Mouse (Mus musculus) intestine, embryonic 15.5 days (tissue): ENCODE data around the gene Metap1. TPM values are rescaled to one million over a fixed set of nuclear protein-coding genes. Genes with fewer than 3 reads are reported as not detected.

Experiments used
- ATAC-seq: fragments of 200-750 bp; cut with Nextera tagmentation; 2 replicates; pipeline ENCODE4 v1.8.0; 2017; ENCODE audit warnings: moderate TSS enrichment, moderate library complexity
- H3K27ac ChIP-seq: fragments of 300-500 bp; sonication (generic); 2 replicates; pipeline ENCODE4 v1.5.1; 2015; ENCODE audit warnings: mild to moderate bottlenecking, inconsistent platforms
- H3K27me3 ChIP-seq: fragments of 300-500 bp; sonication (generic); replicated peaks from 2 replicates; pipeline ENCODE4 v1.6.1; 2015; ENCODE audit warnings: inconsistent platforms
- H3K36me3 ChIP-seq: fragments of 300-500 bp; sonication (generic); 2 replicates; pipeline ENCODE4 v1.6.1; 2015; ENCODE audit warnings: inconsistent platforms
- H3K4me1 ChIP-seq: fragments of 300-500 bp; sonication (generic); replicated peaks from 2 replicates; pipeline ENCODE4 v1.6.1; 2015; ENCODE audit warnings: inconsistent platforms
- H3K4me2 ChIP-seq: fragments of 300-500 bp; sonication (generic); replicated peaks from 2 replicates; pipeline ENCODE4 v1.6.1; 2015; ENCODE audit warnings: mild to moderate bottlenecking, inconsistent platforms
- H3K4me3 ChIP-seq: fragments of 300-500 bp; sonication (generic); replicated peaks from 2 replicates; pipeline ENCODE4 v1.5.1; 2015; ENCODE audit warnings: inconsistent platforms
- H3K9ac ChIP-seq: fragments of 300-500 bp; sonication (generic); 2 replicates; pipeline ENCODE4 v1.6.1; 2015; ENCODE audit warnings: inconsistent platforms
- H3K9me3 ChIP-seq: fragments of 300-500 bp; sonication (generic); 2 replicates; pipeline ENCODE4 v1.6.1; 2016; ENCODE audit warnings: inconsistent platforms
- WGBS: fragments of 180-500 bp; shearing (Covaris S2); methylation state at CpG from one replicate; pipeline ENCODE4 v1.1.7; 2015; 5-methylcytosine and 5-hydroxymethylcytosine counted together
- polyA plus RNA-seq: library from polyadenylated mRNA; unstranded; fragments of >200 nt; fragmentation: Nextera tagmentation; extraction: Ambion mirVana; gene quantifications from 2 replicates; pipeline ENCODE4 v1.2.1, GENCODE M21; 2015

Metap1 gene
- polyA plus RNA-seq: 48.0 and 48.4 TPM in 2 replicates

DNA sequence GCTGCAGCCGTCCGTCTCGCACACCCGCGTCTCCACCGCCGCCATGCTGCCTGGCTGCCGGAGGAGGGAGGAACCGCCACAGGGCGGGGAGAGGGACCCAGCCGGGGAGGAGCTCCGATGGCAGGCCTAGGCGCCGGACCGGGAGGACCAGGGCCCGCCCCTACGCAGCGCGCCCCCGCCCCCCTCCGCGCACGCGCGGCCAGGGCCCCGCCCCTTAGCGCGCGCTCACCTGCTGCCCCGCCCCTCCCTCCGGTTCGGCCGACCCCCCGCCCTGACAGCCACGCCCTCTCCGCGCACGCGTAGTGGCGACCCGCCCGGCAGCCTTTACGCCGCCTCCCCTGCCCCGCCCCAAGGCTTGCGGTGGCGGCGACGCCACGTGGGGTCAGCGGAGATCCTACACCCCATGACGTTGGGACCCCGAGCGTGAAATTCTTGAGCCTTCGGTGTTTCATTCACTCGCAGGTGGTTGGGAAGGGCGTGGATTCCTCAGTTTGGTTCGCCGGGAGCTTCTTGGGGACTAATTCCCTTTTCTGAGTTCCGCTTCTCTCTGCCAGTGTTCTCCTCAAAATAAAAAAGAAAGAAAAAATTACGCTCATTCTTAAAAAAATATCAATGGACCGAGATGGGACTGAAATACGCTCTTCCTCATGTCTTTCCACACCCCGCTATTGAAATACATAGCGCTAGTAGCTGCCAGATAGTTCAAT lies at the start of gene Metap1:
Gene Metap1, minus strand, starts transcription at position 189 of the 707 bp plus-strand sequence.
- Histone ChIP-seq H3K9me3 (no peaks in the 10 kb centered on the region), H3K27me3 (no peaks in the 10 kb centered on the region), H3K27ac (peak within 1 kb of the TSS; percentile 81), H3K4me3 (peak within 1 kb of the TSS; percentile 84), H3K9ac (peak within 1 kb of the TSS; percentile 84), H3K36me3 (no peaks in the 10 kb centered on the region), H3K4me1 (peaks cover 4% of the 10 kb centered on the region; the same call in 1 of the 2 replicates), H3K4me2 (peak within 1 kb of the TSS; percentile 60)
- peak; percentile 99 for ATAC-seq
- 0% methylated on average over 52 of the region's 65 CpGs for WGBS

GRCm38 (mm10) chr3:138536031-138536430 lies 46.7 kb upstream of the Metap1 start:
- ATAC-seq: no peak
- Histone ChIP-seq H3K27me3 (no peaks in the 10 kb centered on the region), H3K4me3 (no peak overlapping the region), H3K36me3 (no peaks in the 10 kb centered on the region), H3K9ac (no peak overlapping the region), H3K27ac (no peak overlapping the region), H3K9me3 (no peaks in the 10 kb centered on the region), H3K4me1 (0 out of 2 replicates have a peak, but pooled peaks cover 3% of the 10 kb centered on the region), H3K4me2 (no peak overlapping the region)
- 87% methylated on average over 2 of the region's 2 CpGs for WGBS

GRCm38 (mm10) chr3:138532764-138533163 lies 43.4 kb upstream of the Metap1 start:
- Histone ChIP-seq H3K27ac (no peak overlapping the region), H3K36me3 (no peaks in the 10 kb centered on the region), H3K4me2 (no peak overlapping the region), H3K4me1 (peaks cover 17% of the 10 kb centered on the region), H3K27me3 (no peaks in the 10 kb centered on the region), H3K4me3 (no peak overlapping the region), H3K9ac (no peak overlapping the region), H3K9me3 (no peaks in the 10 kb centered on the region)
- no peak for ATAC-seq
- 39% methylated on average over 2 of the region's 2 CpGs for WGBS

- H3K4me1 ChIP-seq: peaks cover 17% of the 10 kb centered on the region
These were observed 42.3 kb upstream of the Metap1 start for GRCm38 (mm10) chr3:138531479-138532181.

GRCm38 (mm10) chr3:138530578-138531478 lies 41.5 kb upstream of the Metap1 start:
- no peak for ATAC-seq
- Histone ChIP-seq H3K27me3 (no peaks in the 10 kb centered on the region), H3K4me2 (no peak overlapping the region), H3K4me1 (peaks cover 17% of the 10 kb centered on the region), H3K9me3 (no peaks in the 10 kb centered on the region), H3K4me3 (no peak overlapping the region), H3K27ac (no peak overlapping the region), H3K36me3 (no peaks in the 10 kb centered on the region), H3K9ac (no peak overlapping the region)
- WGBS: 56% methylated on average over 8 of the region's 8 CpGs

More at GRCm38 (mm10) chr3:138531479-138532181, 42.3 kb upstream of the Metap1 start:
- no peaks in the 10 kb centered on the region for H3K36me3 ChIP-seq
- no peak overlapping the region for H3K4me2 ChIP-seq
- no peak overlapping the region for H3K9ac ChIP-seq
- no peaks in the 10 kb centered on the region for H3K9me3 ChIP-seq
- H3K4me3 ChIP-seq: no peak overlapping the region
- H3K27ac ChIP-seq: no peak overlapping the region
- no peak for ATAC-seq
- H3K27me3 ChIP-seq: no peaks in the 10 kb centered on the region
- 33% methylated on average over 12 of the region's 12 CpGs for WGBS

DNA sequence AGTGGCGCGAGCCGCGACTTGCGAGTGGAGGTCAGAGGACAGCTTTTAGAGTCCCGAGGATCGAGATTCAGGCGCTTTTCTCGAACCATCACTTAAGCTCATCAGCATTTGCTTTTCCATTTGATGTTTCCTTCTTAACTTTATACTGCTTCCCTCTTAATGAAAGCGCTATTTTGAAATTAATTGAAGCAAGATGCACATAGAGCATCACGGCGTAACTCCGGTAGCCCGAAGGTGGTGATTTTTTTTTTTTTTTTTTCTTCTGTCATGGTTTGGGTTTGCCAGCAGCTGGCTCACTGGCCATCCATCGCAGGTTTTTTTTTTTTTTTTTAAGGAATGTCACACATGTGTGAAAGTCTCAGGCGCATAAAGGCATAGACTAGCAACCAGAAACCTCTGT lies 39.0 kb upstream of the Metap1 start:
- WGBS: 2% methylated on average over 16 of the region's 16 CpGs
- no peak for ATAC-seq
- H3K4me1 ChIP-seq: peaks cover 17% of the 10 kb centered on the region

DNA sequence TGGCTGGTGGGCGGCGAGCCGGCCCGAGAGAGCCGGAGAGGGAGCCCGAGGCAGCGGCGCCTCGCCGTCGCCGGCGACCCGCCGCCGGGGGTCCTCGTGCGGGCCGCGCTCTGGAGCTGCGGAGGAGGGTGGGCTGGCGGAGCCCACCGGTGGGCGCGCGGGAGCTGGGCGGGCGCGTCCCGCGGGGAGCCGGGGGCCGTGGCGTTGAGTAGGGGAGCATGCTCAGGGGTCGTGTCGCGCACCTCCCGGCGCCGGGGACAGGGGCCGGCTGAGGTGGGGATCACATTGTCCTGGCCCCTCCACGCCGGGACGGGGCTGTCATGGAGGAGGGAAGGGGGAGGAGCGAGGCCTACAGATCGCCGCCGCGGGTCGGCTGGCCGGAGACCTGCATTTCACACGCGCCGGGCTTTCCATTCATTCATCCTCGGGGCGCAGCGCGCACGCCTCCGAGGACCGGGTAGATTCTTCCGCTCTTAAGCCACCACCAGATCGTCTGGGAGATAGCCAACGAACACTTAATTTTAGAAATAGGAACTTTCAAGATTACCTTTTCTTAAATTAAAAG lies 38.4 kb upstream of the Metap1 start:
- peak overlapping the region; percentile 97 for H3K9ac ChIP-seq
- peak overlapping the region; percentile 100 for H3K4me3 ChIP-seq
- H3K36me3 ChIP-seq: no peaks in the 10 kb centered on the region
- ATAC-seq: peak; percentile 52
- H3K27ac ChIP-seq: peak overlapping the region; percentile 91
- H3K4me2 ChIP-seq: peak overlapping the region; percentile 72
- H3K27me3 ChIP-seq: no peaks in the 10 kb centered on the region
- no peaks in the 10 kb centered on the region for H3K9me3 ChIP-seq
- H3K4me1 ChIP-seq: peaks cover 17% of the 10 kb centered on the region
- WGBS: under 1% methylated on average over 44 of the region's 64 CpGs

More for the DNA sequence above, 39.0 kb upstream of the Metap1 start:
- H3K36me3 ChIP-seq: no peaks in the 10 kb centered on the region
- H3K9me3 ChIP-seq: no peaks in the 10 kb centered on the region
- peak overlapping the region; percentile 97 for H3K9ac ChIP-seq
- peak overlapping the region; percentile 72 for H3K4me2 ChIP-seq
- peak overlapping the region; percentile 100 for H3K4me3 ChIP-seq
- no peak overlapping the region for H3K27ac ChIP-seq
- no peaks in the 10 kb centered on the region for H3K27me3 ChIP-seq

DNA sequence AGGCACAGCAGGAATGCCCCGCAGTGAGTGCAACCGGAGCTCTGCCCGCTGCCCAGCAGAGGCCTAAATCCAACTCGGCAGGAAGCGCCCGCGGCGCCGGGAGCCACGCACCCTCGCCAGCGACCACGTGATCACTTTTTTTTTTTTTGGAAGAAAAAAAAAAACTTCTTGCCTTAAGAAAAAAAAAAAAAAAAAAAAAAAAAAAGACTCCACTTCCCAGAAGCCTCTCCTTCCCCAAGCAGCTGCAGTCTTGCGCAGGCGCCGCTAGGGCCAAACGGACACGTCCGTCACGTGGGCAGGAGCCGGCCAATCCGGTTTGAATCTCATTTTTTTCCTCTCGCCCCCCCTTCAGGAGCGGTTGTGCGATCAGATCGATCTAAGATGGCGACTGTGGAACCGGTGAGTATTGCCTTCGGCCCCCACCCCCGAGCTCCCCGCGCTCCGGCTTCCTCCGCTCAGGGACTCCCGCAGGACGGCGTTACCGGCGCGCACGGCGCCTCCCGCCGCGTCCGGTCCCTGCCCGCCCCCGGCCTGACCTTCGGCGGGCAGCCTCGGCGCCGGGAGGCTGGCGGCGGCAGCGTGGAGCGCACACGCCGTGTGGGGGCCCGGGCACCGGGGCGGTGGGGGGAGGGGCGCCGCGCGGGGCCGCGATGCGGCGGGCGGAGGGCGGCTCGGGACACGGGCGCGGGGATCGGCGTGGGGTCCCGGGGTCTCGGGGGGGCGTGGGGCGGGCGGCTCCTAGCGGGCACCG lies 37.8 kb upstream of the Metap1 start:
- H3K4me2 ChIP-seq: peak overlapping the region; percentile 89
- WGBS: under 1% methylated on average over 76 of the region's 85 CpGs
- peak; percentile 94 for ATAC-seq
- peak overlapping the region; percentile 97 for H3K9ac ChIP-seq
- peak overlapping the region; percentile 100 for H3K4me3 ChIP-seq
- H3K36me3 ChIP-seq: no peaks in the 10 kb centered on the region
- no peaks in the 10 kb centered on the region for H3K9me3 ChIP-seq
- no peaks in the 10 kb centered on the region for H3K27me3 ChIP-seq
- H3K4me1 ChIP-seq: peaks cover 13% of the 10 kb centered on the region
- peak overlapping the region; percentile 92 for H3K27ac ChIP-seq

- H3K9ac ChIP-seq: peak within 1 kb of the TSS; percentile 60
- peak; percentile 76 for ATAC-seq
- H3K9me3 ChIP-seq: no peaks in the 10 kb centered on the region
- peak within 1 kb of the TSS; percentile 50 for H3K4me3 ChIP-seq
- H3K27me3 ChIP-seq: no peaks in the 10 kb centered on the region
- peak within 1 kb of the TSS; percentile 89 for H3K4me2 ChIP-seq
- no peaks in the 10 kb centered on the region for H3K36me3 ChIP-seq
- peak within 1 kb of the TSS; percentile 92 for H3K27ac ChIP-seq
- 3% methylated on average over 39 of the region's 39 CpGs for WGBS
- peaks cover 13% of the 10 kb centered on the region for H3K4me1 ChIP-seq
These were observed 37.0 kb upstream of the Metap1 start, which contains the start of gene Eif4e for GRCm38 (mm10) chr3:138526073-138526915. Eif4e (plus strand) TSS chr3:138526179.

- no peak for ATAC-seq
- peak overlapping the region; percentile 89; the same call in 1 of the 2 replicates for H3K4me2 ChIP-seq
- no peaks in the 10 kb centered on the region for H3K9me3 ChIP-seq
- H3K4me3 ChIP-seq: no peak overlapping the region
- WGBS: 76% methylated on average over 8 of the region's 8 CpGs
- H3K27me3 ChIP-seq: no peaks in the 10 kb centered on the region
- no peak overlapping the region for H3K27ac ChIP-seq
- H3K9ac ChIP-seq: no peak overlapping the region
- H3K4me1 ChIP-seq: peaks cover 10% of the 10 kb centered on the region
- no peaks in the 10 kb centered on the region for H3K36me3 ChIP-seq
These were observed 36.2 kb upstream of the Metap1 start for GRCm38 (mm10) chr3:138525494-138525893.
